Mouse (Mus musculus): ENCODE results near the gene Gm49425.

GRCm38 (mm10) chr15:101536054-101536850 lies 19.2 kb upstream of the Gm49425 start:
- no peak for TF ChIP-seq CTCF (IDR thresholded peaks at IDR 0.05; ENCODE audit: borderline replicate concordance, insufficient read depth, low read length)
- no peak for TF ChIP-seq POLR2A (IDR thresholded peaks at IDR 0.05; ENCODE audit: low read depth, low read length)
